Mouse (Mus musculus): Measurements from ENCODE around the gene Abcc4.

- TF ChIP-seq POLR2A (IDR thresholded peaks at IDR 0.05; ENCODE audit: borderline replicate concordance, insufficient read depth, low read length) (no peak), CTCF (IDR thresholded peaks at IDR 0.05; ENCODE audit: borderline replicate concordance, insufficient read depth, low read depth, low read length) (no peak)
Observed at GRCm38 (mm10) chr14:118658328-118658692, 47.7 kb downstream of the Abcc4 start.

All from cerebellum, adult 2 months (tissue).